Mouse (Mus musculus): ENCODE measurements around the gene Mtmr6. TPM values are rescaled to one million over a fixed set of nuclear protein-coding genes. Genes with fewer than 3 reads are reported as not detected.
"Not testable (repeated sequence)": the region's sequence is repeated elsewhere in the genome, so short reads cannot be mapped to it uniquely, and the experiment has no call there.

The Mtmr6 gene
- total RNA-seq, 2 experiments from 2014 or later, result 27.2 to 29.6 TPM

- no peak for DNase-seq (ENCODE audit: low spot score)
- intact Hi-C loops (cut with DNase I), result no loop called here
Measured at GRCm38 (mm10) chr14:60286194-60286863, 21.3 kb downstream of the Mtmr6 start.

- no peak for DNase-seq (ENCODE audit: low spot score)
- intact Hi-C loops (cut with DNase I), result no loop called here
Measured at GRCm38 (mm10) chr14:60290363-60290762, 25.3 kb downstream of the Mtmr6 start.

GRCm38 (mm10) chr14:60295531-60295930 is 30.5 kb downstream of the Mtmr6 start:
- no peak for DNase-seq (ENCODE audit: low spot score)
- intact Hi-C loops (cut with DNase I), result no loop called here

GRCm38 (mm10) chr14:60300224-60300991 is 35.4 kb downstream of the Mtmr6 start:
- intact Hi-C loops (cut with DNase I), result no loop called here
- no peak for DNase-seq (ENCODE audit: low spot score)

GRCm38 (mm10) chr14:60301024-60301423 is 36.0 kb downstream of the Mtmr6 start:
- intact Hi-C loops (cut with DNase I), result no loop called here
- DNase-seq (ENCODE audit: low spot score), result no peak

- no peak for DNase-seq (ENCODE audit: low spot score)
- intact Hi-C loops (cut with DNase I), result no loop called here
Measured at GRCm38 (mm10) chr14:60302441-60302840, 37.4 kb downstream of the Mtmr6 start.

GRCm38 (mm10) chr14:60304441-60305220 is 39.6 kb downstream of the Mtmr6 start:
- DNase-seq (ENCODE audit: low spot score), result no peak
- intact Hi-C loops (cut with DNase I), result no loop called here

- intact Hi-C loops (cut with DNase I), result no loop called here
- DNase-seq (ENCODE audit: low spot score), result no peak
Measured at GRCm38 (mm10) chr14:60308113-60308512, 43.1 kb downstream of the Mtmr6 start.

- intact Hi-C loops (cut with DNase I), result no loop called here
- no peak for DNase-seq (ENCODE audit: low spot score)
Measured at GRCm38 (mm10) chr14:60310691-60311090, 45.7 kb downstream of the Mtmr6 start.

GRCm38 (mm10) chr14:60319231-60319630 is 54.2 kb downstream of the Mtmr6 start:
- no peak for DNase-seq (ENCODE audit: low spot score)
- intact Hi-C loops (cut with DNase I), result no loop called here

- DNase-seq (ENCODE audit: low spot score), result no peak
- intact Hi-C loops (cut with DNase I), result no loop called here
Measured at GRCm38 (mm10) chr14:60320813-60321212, 55.8 kb downstream of the Mtmr6 start.

GRCm38 (mm10) chr14:60340001-60340400 is 75.0 kb downstream of the Mtmr6 start:
- DNase-seq (ENCODE audit: low spot score); intact Hi-C loops (cut with DNase I): not testable (repeated sequence)

GRCm38 (mm10) chr14:60340570-60340969 is 75.5 kb downstream of the Mtmr6 start:
- intact Hi-C loops (cut with DNase I), result no loop called here

GRCm38 (mm10) chr14:60345326-60345876 is 80.4 kb downstream of the Mtmr6 start:
- no peak for DNase-seq (ENCODE audit: low spot score)
- intact Hi-C loops (cut with DNase I), result no loop called here

More at GRCm38 (mm10) chr14:60340570-60340969, 75.5 kb downstream of the Mtmr6 start:
- DNase-seq (ENCODE audit: low spot score), result no peak

Small RNAs within 50 kb of the gene (microRNA-seq; reads per million reads assigned to microRNA genes)
- gene Mir719, result not detected

Other genes starting within 250 kb of the Mtmr6 start
- 1 to 10 TPM; 4.9 to 5.5 TPM for gene Atp8a2, start 68.0 kb upstream of the Mtmr6 start, total RNA-seq (2021)
- gene Nupl1, start 13.8 kb upstream of the Mtmr6 start, total RNA-seq (2021), result not detected
- 10 to 100 TPM; 28.5 to 31.1 TPM for gene Gm49336, start 13.7 kb upstream of the Mtmr6 start, total RNA-seq (2021)
- not detected for gene Amer2, start 108.0 kb downstream of the Mtmr6 start, total RNA-seq (2021)